Mouse (Mus musculus): ENCODE measurements around the gene Olfr459. TPM values are rescaled to one million over a fixed set of nuclear protein-coding genes. Genes with fewer than 3 reads are reported as not detected.

Gene Olfr459
- not detected for total RNA-seq (2023)

DNA sequence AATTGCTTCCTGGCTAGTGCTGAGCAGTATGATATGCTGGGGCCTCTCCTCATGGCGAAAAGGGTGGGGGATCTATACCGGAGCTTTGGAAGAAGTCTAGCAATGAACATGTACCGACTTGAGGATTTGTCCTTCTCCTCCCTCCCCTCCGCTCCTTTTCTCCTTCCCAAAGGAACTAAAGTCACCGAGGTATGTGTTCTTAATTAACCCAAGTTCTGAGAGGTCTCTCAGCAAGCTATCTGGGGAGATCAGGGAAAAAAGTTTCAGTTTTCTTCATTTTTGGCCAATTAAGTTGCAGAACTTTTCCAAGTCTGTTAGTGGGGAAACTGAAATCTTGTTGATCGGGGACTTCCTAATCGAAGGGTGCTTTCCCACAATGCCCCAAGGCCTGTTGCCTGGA lies at the start of gene Olfr459:
Olfr459 (minus strand) TSS at position 101 of the 400 bp plus-strand sequence.

Other genes with a start within 250 kb of the Olfr459 start
- gene Ephb6, start 169.7 kb downstream of the Olfr459 start, total RNA-seq (2023): 40.0 TPM
- gene Trpv6, start 138.8 kb downstream of the Olfr459 start, total RNA-seq (2023): not detected
- gene Trpv5, start 94.4 kb downstream of the Olfr459 start, total RNA-seq (2023): not detected
- gene Llcfc1, start 90.7 kb downstream of the Olfr459 start, total RNA-seq (2023): not detected
- 4.6 TPM for gene Kel, start 70.8 kb downstream of the Olfr459 start, total RNA-seq (2023)
- not detected for gene Pip, start 72.4 kb upstream of the Olfr459 start, total RNA-seq (2023)
- gene Sval2, start 77.8 kb upstream of the Olfr459 start, total RNA-seq (2023): not detected
- not detected for gene Sval1, start 176.5 kb upstream of the Olfr459 start, total RNA-seq (2023)
- not detected for gene Sval3, start 193.0 kb upstream of the Olfr459 start, total RNA-seq (2023)